Mouse (Mus musculus): Measurements from ENCODE around the gene Cdca7. TPM values are rescaled to one million over a fixed set of nuclear protein-coding genes. Genes with fewer than 3 reads are reported as not detected.

The Cdca7 gene
- total and polyA plus RNA-seq, 3 experiments = 90.9 to 167 (median 162) TPM

DNA sequence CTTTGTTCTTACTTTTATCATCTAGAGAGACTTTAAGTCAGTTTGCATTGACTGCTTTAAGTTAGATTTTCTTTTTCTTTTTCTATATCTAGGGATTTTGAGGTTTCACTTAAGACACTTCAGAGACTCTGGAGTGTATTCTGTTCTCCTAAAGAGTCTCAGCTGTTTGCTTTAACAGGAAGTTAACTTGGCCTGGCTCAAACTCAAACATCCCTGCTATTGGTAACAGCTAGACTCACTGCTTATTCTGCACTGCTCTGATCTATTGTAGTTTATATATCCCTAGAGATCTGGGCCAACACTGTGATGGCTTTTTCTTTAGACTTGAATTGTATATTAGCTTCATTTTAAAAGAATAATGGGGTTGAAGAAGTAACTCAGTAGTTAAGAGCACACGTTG is 8.4 kb upstream of the Cdca7 start:
- Histone ChIP-seq H3K36me3 (replicated peaks) (no peaks in the 10 kb centered on the region), H3K4me1 (ENCODE audit: insufficient read depth, low read depth, low read length) (peaks cover 30% of the 10 kb centered on the region), H3K27me3 (ENCODE audit: insufficient read depth, low read length) (no peaks in the 10 kb centered on the region), H3K9me3 (replicated peaks) (no peaks in the 10 kb centered on the region), H3K4me3 (ENCODE audit: low read depth, low read length) (no peak overlapping the region)
- no peak for TF ChIP-seq TAL1 (conservative IDR thresholded peaks at IDR 0.05; ENCODE audit: low read depth, low read length)
- no peak for TF ChIP-seq CTCF (IDR thresholded peaks at IDR 0.05; ENCODE audit: low read depth, low read length)
- TF ChIP-seq GATA1 (IDR thresholded peaks at IDR 0.05; ENCODE audit: borderline replicate concordance, low read length) = no peak
- TF ChIP-seq POLR2AphosphoS5 (IDR thresholded peaks at IDR 0.05; ENCODE audit: insufficient replicate concordance, low read depth, low read length) = no peak
- TF ChIP-seq GATA2 (IDR thresholded peaks at IDR 0.05; ENCODE audit: borderline replicate concordance, low read depth, low read length) = no peak
- ATAC-seq (ENCODE audit: extremely low read depth, insufficient number of reproducible peaks, low FRiP score, poor library complexity, severe bottlenecking) (no peak), DNase-seq (ENCODE audit: low spot score) (no peak)

DNA sequence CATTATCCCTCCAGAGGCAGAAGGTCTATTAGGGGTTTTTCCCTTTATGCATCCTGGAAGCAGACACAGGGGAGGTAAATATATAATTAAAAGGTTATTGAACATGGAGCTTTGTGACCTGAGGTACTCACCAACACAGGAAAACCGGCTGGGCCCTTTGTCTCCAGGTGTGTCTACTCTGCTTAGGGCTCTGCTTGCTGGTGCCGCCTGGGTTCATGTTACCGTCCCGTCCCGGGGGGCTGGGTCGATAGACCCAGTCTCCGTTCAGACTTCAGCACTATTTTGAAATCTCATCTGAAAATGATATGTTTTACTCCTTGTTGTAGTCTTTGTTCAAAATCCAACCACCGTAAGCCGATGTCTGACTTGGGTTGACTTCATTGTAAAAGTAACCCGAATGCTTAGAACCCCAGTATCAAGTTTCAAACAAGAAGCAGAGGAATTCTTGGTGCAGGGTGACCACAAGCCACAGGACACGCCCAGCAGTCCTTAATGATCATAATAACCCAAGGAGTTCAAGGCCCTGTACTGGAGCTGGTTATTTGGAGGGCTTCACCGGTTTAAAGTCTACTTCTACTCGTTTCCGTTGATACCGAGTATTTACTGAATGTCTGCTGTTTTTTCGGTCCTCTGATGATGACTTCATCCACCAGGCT is 4.4 kb upstream of the Cdca7 start:
- TF ChIP-seq POLR2AphosphoS5 (IDR thresholded peaks at IDR 0.05; ENCODE audit: insufficient replicate concordance, low read depth, low read length) = no peak
- no peaks in the 10 kb centered on the region for H3K9me3 ChIP-seq (replicated peaks)
- no peak overlapping the region; the same call in 1 of the 2 replicates for H3K4me3 ChIP-seq (ENCODE audit: low read depth, low read length)
- no peaks in the 10 kb centered on the region for H3K27me3 ChIP-seq (ENCODE audit: insufficient read depth, low read length)
- DNase-seq (ENCODE audit: low spot score) (peak; percentile 35), ATAC-seq (ENCODE audit: extremely low read depth, insufficient number of reproducible peaks, low FRiP score, poor library complexity, severe bottlenecking) (no peak)
- H3K36me3 ChIP-seq (replicated peaks) = no peaks in the 10 kb centered on the region
- H3K4me1 ChIP-seq (ENCODE audit: insufficient read depth, low read depth, low read length) = peaks cover 44% of the 10 kb centered on the region

DNA sequence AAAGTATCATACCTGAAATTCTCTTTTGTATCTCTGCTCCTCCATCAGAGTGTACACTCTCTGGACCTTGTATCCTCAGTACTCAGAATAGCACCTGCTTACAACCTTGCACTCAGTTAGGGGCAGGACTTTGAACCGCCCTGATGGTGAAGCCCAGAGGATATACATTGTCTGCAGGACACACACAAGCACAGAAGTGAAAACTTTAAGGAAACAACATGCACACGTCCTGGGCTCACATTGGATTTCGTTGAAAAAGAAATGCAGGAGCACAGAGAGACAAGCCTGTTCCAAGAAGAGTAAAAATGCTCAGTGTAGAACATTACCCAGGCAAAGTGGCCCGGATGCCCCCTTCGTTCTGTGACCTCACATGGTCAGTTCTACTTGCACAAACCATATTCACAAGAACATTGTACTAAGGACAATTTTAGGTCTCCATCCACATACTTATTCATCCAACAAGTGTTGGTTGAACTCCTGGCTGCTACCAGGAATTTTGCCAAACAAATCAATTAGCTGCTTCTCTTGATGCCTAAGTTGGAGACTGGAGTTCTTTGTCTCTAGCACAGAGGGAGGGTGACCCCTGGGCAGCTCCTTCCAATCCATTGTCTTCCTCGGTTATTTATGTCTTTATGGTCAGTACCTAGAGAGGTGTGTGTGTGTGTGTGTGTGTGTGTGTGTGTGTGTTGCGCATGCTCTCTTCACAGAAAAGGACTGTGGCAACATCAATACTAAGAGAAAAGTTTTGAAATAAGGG is 1.2 kb upstream of the Cdca7 start:
- peak overlapping the region; percentile 26; the same call in 1 of the 2 replicates for H3K4me3 ChIP-seq (ENCODE audit: low read depth, low read length)
- peaks cover 21% of the 10 kb centered on the region for H3K36me3 ChIP-seq (replicated peaks)
- no peak for ATAC-seq (ENCODE audit: extremely low read depth, insufficient number of reproducible peaks, low FRiP score, poor library complexity, severe bottlenecking)
- H3K27me3 ChIP-seq (ENCODE audit: insufficient read depth, low read length) = no peaks in the 10 kb centered on the region
- no peak for DNase-seq (ENCODE audit: low spot score)
- peaks cover 64% of the 10 kb centered on the region for H3K4me1 ChIP-seq (ENCODE audit: insufficient read depth, low read depth, low read length)
- no peaks in the 10 kb centered on the region for H3K9me3 ChIP-seq (replicated peaks)
- TF ChIP-seq TAL1 (conservative IDR thresholded peaks at IDR 0.05; ENCODE audit: low read depth, low read length) (no peak), GATA1 (IDR thresholded peaks at IDR 0.05; ENCODE audit: borderline replicate concordance, low read length) (no peak), POLR2AphosphoS5 (IDR thresholded peaks at IDR 0.05; ENCODE audit: insufficient replicate concordance, low read depth, low read length) (no peak), CTCF (IDR thresholded peaks at IDR 0.05; ENCODE audit: low read depth, low read length) (no peak), GATA2 (IDR thresholded peaks at IDR 0.05; ENCODE audit: borderline replicate concordance, low read depth, low read length) (no peak)

DNA sequence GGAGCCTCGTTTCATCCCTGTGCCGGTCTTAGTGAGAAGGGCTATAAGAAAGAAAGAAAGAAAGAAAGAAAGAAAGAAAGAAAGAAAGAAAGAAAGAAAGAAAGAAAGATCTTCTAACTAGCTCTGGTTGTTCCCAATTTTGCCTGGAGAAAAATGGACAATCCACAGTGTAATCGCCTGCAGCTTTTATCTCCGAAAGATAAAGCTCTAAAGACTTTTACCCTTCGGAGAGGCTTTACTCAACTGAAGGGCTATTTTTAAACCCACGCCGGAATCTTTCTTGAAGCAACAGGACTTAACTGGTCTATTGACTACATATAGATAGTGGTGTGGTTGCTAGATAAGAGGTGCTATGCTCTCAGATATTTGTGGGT is 549 bp upstream of the Cdca7 start:
- no peak; the same call in 1 of the 2 replicates for ATAC-seq (ENCODE audit: extremely low read depth, insufficient number of reproducible peaks, low FRiP score, poor library complexity, severe bottlenecking)
- Histone ChIP-seq H3K36me3 (replicated peaks) (peaks cover 28% of the 10 kb centered on the region), H3K4me1 (ENCODE audit: insufficient read depth, low read depth, low read length) (peaks cover 71% of the 10 kb centered on the region), H3K4me3 (ENCODE audit: low read depth, low read length) (peak overlapping the region; percentile 97), H3K27me3 (ENCODE audit: insufficient read depth, low read length) (no peaks in the 10 kb centered on the region), H3K9me3 (replicated peaks) (no peaks in the 10 kb centered on the region)
- DNase-seq (ENCODE audit: low spot score) = peak; percentile 35
- TF ChIP-seq GATA1 (IDR thresholded peaks at IDR 0.05; ENCODE audit: borderline replicate concordance, low read length) (no peak), GATA2 (IDR thresholded peaks at IDR 0.05; ENCODE audit: borderline replicate concordance, low read depth, low read length) (no peak), TAL1 (conservative IDR thresholded peaks at IDR 0.05; ENCODE audit: low read depth, low read length) (no peak), CTCF (IDR thresholded peaks at IDR 0.05; ENCODE audit: low read depth, low read length) (no peak), POLR2AphosphoS5 (IDR thresholded peaks at IDR 0.05; ENCODE audit: insufficient replicate concordance, low read depth, low read length) (no peak)

DNA sequence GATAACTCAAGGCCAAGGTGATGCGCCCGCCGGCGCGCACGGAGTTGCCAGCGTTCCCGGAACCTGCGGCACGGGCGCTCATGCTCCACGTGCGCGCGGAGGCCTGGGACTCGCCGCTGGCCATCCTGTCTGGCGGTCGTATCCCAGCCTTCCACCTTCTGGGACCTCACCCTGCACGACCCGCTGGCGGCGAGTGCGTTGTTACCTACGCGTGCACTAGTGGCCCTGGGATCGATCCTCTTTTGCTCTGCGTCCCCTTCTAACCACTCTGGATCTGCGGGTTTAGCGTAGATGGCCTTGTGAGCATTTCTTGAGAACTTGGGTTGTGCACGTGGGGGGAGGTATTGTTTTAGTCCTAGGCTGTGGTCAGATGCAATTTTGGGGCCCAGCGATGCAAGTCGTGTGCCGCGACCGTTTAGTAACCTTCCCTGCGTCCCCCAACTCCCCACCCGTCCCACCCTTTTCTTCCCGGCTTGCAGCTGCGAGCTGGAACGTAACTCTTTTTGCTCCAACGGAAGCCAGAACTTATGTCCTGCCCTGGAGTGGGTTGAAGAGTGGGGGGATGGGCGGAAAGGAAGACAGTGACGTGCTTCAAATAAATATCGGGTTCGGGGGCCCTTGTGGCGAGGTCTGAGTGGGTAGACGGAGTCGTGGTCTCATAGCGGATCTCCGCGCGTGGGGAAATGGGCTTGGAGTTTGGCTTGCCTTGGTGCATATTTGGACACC is 690 bp downstream of the Cdca7 start:
- H3K4me3 ChIP-seq (ENCODE audit: low read depth, low read length) = peak overlapping the region; percentile 97
- H3K4me1 ChIP-seq (ENCODE audit: insufficient read depth, low read depth, low read length) = peaks cover 68% of the 10 kb centered on the region
- no peaks in the 10 kb centered on the region for H3K9me3 ChIP-seq (replicated peaks)
- peaks cover 41% of the 10 kb centered on the region for H3K36me3 ChIP-seq (replicated peaks)
- DNase-seq (ENCODE audit: low spot score) (peak; percentile 36), ATAC-seq (ENCODE audit: extremely low read depth, insufficient number of reproducible peaks, low FRiP score, poor library complexity, severe bottlenecking) (no peak)
- H3K27me3 ChIP-seq (ENCODE audit: insufficient read depth, low read length) = no peaks in the 10 kb centered on the region
- TF ChIP-seq POLR2AphosphoS5 (IDR thresholded peaks at IDR 0.05; ENCODE audit: insufficient replicate concordance, low read depth, low read length) = 0 out of 2 replicates have a peak, but pooled peaks have one; percentile 50
- no peak for TF ChIP-seq TAL1 (conservative IDR thresholded peaks at IDR 0.05; ENCODE audit: low read depth, low read length)

DNA sequence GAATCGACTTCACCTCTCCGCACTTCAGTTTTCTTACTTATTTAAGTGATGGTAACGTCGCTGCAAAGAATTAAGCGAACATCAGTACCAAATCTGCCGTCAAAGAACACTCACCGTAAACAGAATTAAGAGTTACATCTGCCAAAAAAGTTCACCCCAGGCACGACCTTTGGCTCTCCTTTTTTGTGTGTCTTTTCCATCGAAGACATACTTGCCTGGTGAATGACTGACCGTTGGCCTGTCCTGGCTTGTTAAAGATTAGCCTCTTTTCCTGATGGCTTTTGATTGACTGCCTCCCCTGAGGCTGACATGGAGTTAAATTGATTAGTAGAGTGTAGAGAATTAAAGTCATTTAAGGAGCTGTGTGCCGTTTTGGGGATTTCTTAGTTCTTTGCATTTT is 1.3 kb downstream of the Cdca7 start:
- ATAC-seq (ENCODE audit: extremely low read depth, insufficient number of reproducible peaks, low FRiP score, poor library complexity, severe bottlenecking) = no peak
- Histone ChIP-seq H3K4me3 (ENCODE audit: low read depth, low read length) (peak overlapping the region; percentile 97), H3K4me1 (ENCODE audit: insufficient read depth, low read depth, low read length) (peaks cover 69% of the 10 kb centered on the region), H3K36me3 (replicated peaks) (peaks cover 47% of the 10 kb centered on the region), H3K9me3 (replicated peaks) (no peaks in the 10 kb centered on the region), H3K27me3 (ENCODE audit: insufficient read depth, low read length) (no peaks in the 10 kb centered on the region)
- DNase-seq (ENCODE audit: low spot score) = no peak
- TF ChIP-seq POLR2AphosphoS5 (IDR thresholded peaks at IDR 0.05; ENCODE audit: insufficient replicate concordance, low read depth, low read length) (no peak), TAL1 (conservative IDR thresholded peaks at IDR 0.05; ENCODE audit: low read depth, low read length) (no peak), GATA1 (IDR thresholded peaks at IDR 0.05; ENCODE audit: borderline replicate concordance, low read length) (no peak), GATA2 (IDR thresholded peaks at IDR 0.05; ENCODE audit: borderline replicate concordance, low read depth, low read length) (no peak), CTCF (IDR thresholded peaks at IDR 0.05; ENCODE audit: low read depth, low read length) (no peak)

Measured in G1E (cell line).